Mouse (Mus musculus) G1E (cell line): Measurements from ENCODE around the gene Slc16a8.

Source experiments
- CTCF ChIP-seq: IDR thresholded peaks from 2 replicates; pipeline ENCODE4 v1.5.1; 2012; ENCODE audit warnings: low read depth, low read length, inconsistent platforms, mixed read lengths
- POLR2AphosphoS5 ChIP-seq: IDR thresholded peaks from 2 replicates; pipeline ENCODE4 v1.6.1; 2012; ENCODE audit warnings: low read depth, low read length, inconsistent platforms; ENCODE audit not compliant: insufficient replicate concordance
- TAL1 ChIP-seq: conservative IDR thresholded peaks from 2 replicates; pipeline ENCODE4 v1.6.1; 2012; ENCODE audit warnings: low read depth, low read length, inconsistent platforms, mixed read lengths

- TF ChIP-seq CTCF: no peak
- TF ChIP-seq POLR2AphosphoS5: no peak
- no peak for TF ChIP-seq TAL1
Measured at GRCm38 (mm10) chr15:79287091-79287490, 32.5 kb upstream of the Slc16a8 start.
